In the genomic region with DNA sequence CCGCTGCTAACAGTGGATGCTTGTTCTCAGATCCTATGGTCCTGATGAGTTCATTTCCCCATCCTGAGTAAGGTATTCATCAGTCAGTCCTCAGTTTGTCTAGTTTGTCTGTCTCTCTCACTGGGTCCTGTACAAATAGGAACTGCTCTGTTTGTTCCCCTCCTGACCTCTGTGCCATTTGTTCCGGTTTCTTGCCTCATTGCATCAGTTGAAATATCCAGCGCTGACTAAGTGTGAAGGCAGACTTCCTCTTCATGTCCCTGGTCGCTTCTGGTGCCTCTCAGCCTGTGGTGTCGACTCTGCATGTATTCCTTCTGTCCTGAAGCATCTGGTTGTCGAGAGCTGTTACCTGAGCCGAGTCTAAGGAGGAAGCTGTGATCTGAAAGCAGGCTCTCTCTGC, we compare ENCODE assay signal across 11 mouse cellular contexts. TPM values are rescaled to one million over a fixed set of nuclear protein-coding genes. Genes with fewer than 3 reads are reported as not detected.
DNase-seq lines count a peak whose midpoint lies in the region; ATAC-seq and TF ChIP-seq lines count a peak whose summit lies in the region.
"Had no signal": no experiment of that assay in that cellular context is flagged by ENCODE, and none has a peak within 500 bp of the region (broad histone marks: within the 10 kb centered on the region; RNA-seq: fewer than 3 reads in every experiment).

No protein-coding gene starts in this region.

- DNase-seq in heart, adult 9 months (ENCODE audit: low spot score in 2 of 2), result peak; percentile 21 to 28
- no peak for DNase-seq in heart, postnatal 36 days
- DNase-seq in neural tube, embryonic 10.5 days (ENCODE audit: extremely low spot score, low spot score), result no peak
- DNase-seq in spleen, adult 2 months (ENCODE audit: low read depth in 1 of 2, low spot score in 2 of 2), result peak; percentile 3 to 22

- no peak for TF ChIP-seq CTCF in spleen, adult 2 months (IDR thresholded peaks at IDR 0.05; ENCODE audit: extremely low read depth, insufficient read depth, insufficient read length, insufficient replicate concordance)

- H3K4me2 ChIP-seq in neural tube, embryonic 13.5 days, result no peak overlapping the region
- no peak overlapping the region for H3K4me2 ChIP-seq in liver, embryonic 16.5 days (ENCODE audit: low read depth, low read length)
- H3K4me2 ChIP-seq in kidney, embryonic 14.5 days (replicated peaks; ENCODE audit: low read depth, low read length), result no peak overlapping the region
- H3K4me2 ChIP-seq: heart, embryonic 15.5 days; kidney, embryonic 15.5 days had no signal

- no peak overlapping the region for H3K9ac ChIP-seq in neural tube, embryonic 13.5 days
- H3K9ac ChIP-seq in liver, embryonic 16.5 days (ENCODE audit: low read depth, low read length), result no peak overlapping the region
- H3K9ac ChIP-seq in kidney, embryonic 14.5 days (ENCODE audit: low read depth, low read length), result no peak overlapping the region
- H3K9ac ChIP-seq: heart, embryonic 15.5 days; kidney, embryonic 15.5 days had no signal

- intact Hi-C loops in heart, postnatal 36 days (cut with DNase I), result no loop called here

- 74% methylated on average over 7 of the region's 7 CpGs for WGBS in neural tube, embryonic 13.5 days
- WGBS in liver, embryonic 16.5 days (ENCODE audit: insufficient replicate concordance), result 40% methylated on average over 7 of the region's 7 CpGs
- WGBS in spleen, adult 2 months, result 52% methylated on average over 7 of the region's 7 CpGs
- WGBS in kidney, embryonic 14.5 days, result 52% methylated on average over 7 of the region's 7 CpGs

- H3K27ac ChIP-seq in neural tube, embryonic 13.5 days (replicated peaks), result peak overlapping the region; percentile 9; the same call in 1 of the 2 replicates
- H3K27ac ChIP-seq in liver, embryonic 16.5 days (ENCODE audit: low read length), result no peak overlapping the region
- no peak overlapping the region for H3K27ac ChIP-seq in spleen, adult 2 months (ENCODE audit: insufficient read depth, low read length)
- H3K27ac ChIP-seq in kidney, embryonic 14.5 days (ENCODE audit: low read depth, low read length), result no peak overlapping the region
- H3K27ac ChIP-seq: heart, embryonic 15.5 days; kidney, embryonic 15.5 days had no signal

- H3K27me3 ChIP-seq in neural tube, embryonic 13.5 days, result no peaks in the 10 kb centered on the region
- H3K27me3 ChIP-seq in liver, embryonic 16.5 days (ENCODE audit: control insufficient read depth, insufficient read depth, low read depth, low read length), result no peaks in the 10 kb centered on the region
- no peaks in the 10 kb centered on the region for H3K27me3 ChIP-seq in spleen, adult 2 months (ENCODE audit: control insufficient read depth, insufficient read depth, low read length)
- H3K27me3 ChIP-seq in kidney, embryonic 14.5 days (ENCODE audit: control insufficient read depth, insufficient read depth, low read length), result no peaks in the 10 kb centered on the region
- H3K27me3 ChIP-seq: heart, embryonic 15.5 days; kidney, embryonic 15.5 days; megakaryocyte, embryonic 14.5 days had no signal

- TF ChIP-seq POLR2A in spleen, adult 2 months (IDR thresholded peaks at IDR 0.05; ENCODE audit: low read depth, low read length), result no peak

- peaks cover 92% of the 10 kb centered on the region for H3K36me3 ChIP-seq in neural tube, embryonic 13.5 days
- H3K36me3 ChIP-seq in liver, embryonic 16.5 days (ENCODE audit: control insufficient read depth, insufficient read depth), result 0 out of 2 replicates have a peak, but pooled peaks cover 2% of the 10 kb centered on the region
- H3K36me3 ChIP-seq in spleen, adult 2 months (ENCODE audit: control insufficient read depth, insufficient read depth, low read length), result peaks cover 39% of the 10 kb centered on the region
- peaks cover 68% of the 10 kb centered on the region for H3K36me3 ChIP-seq in kidney, embryonic 14.5 days (ENCODE audit: control insufficient read depth, insufficient read depth, low read length)

- peaks cover 8% of the 10 kb centered on the region; the same call in 1 of the 2 replicates for H3K4me1 ChIP-seq in neural tube, embryonic 13.5 days (replicated peaks)
- no peaks in the 10 kb centered on the region; the same call in 1 of the 2 replicates for H3K4me1 ChIP-seq in liver, embryonic 16.5 days (ENCODE audit: control insufficient read depth, low read depth, low read length)
- no peaks in the 10 kb centered on the region for H3K4me1 ChIP-seq in spleen, adult 2 months (ENCODE audit: control insufficient read depth, insufficient read depth, insufficient read length)
- no peaks in the 10 kb centered on the region for H3K4me1 ChIP-seq in kidney, embryonic 14.5 days (ENCODE audit: control insufficient read depth, insufficient read depth, low read length)
- H3K4me1 ChIP-seq: heart, embryonic 15.5 days; kidney, embryonic 15.5 days; megakaryocyte, embryonic 14.5 days had no signal

- H3K9me3 ChIP-seq in neural tube, embryonic 13.5 days, result no peaks in the 10 kb centered on the region
- no peaks in the 10 kb centered on the region for H3K9me3 ChIP-seq in liver, embryonic 16.5 days (replicated peaks; ENCODE audit: control insufficient read depth, low read length)
- no peaks in the 10 kb centered on the region for H3K9me3 ChIP-seq in kidney, embryonic 14.5 days (ENCODE audit: control insufficient read depth, low read length)
- H3K9me3 ChIP-seq: heart, embryonic 15.5 days; kidney, embryonic 15.5 days; megakaryocyte, embryonic 14.5 days had no signal

- H3K4me3 ChIP-seq in neural tube, embryonic 13.5 days, result no peak overlapping the region
- no peak overlapping the region for H3K4me3 ChIP-seq in liver, embryonic 16.5 days (ENCODE audit: low read depth, low read length)
- H3K4me3 ChIP-seq in spleen, adult 2 months (ENCODE audit: extremely low read depth, insufficient read depth, insufficient read length), result no peak overlapping the region
- no peak overlapping the region for H3K4me3 ChIP-seq in kidney, embryonic 14.5 days (ENCODE audit: low read length)
- H3K4me3 ChIP-seq: heart, embryonic 15.5 days; kidney, embryonic 15.5 days; megakaryocyte, embryonic 14.5 days had no signal

- ATAC-seq in neural tube, embryonic 13.5 days (ENCODE audit: low read depth), result no peak
- ATAC-seq in liver, embryonic 16.5 days (ENCODE audit: low read depth), result peak; percentile 43; the same call in 1 of the 2 replicates
- no peak for ATAC-seq in kidney, embryonic 14.5 days (ENCODE audit: low FRiP score, low TSS enrichment)
- ATAC-seq in erythroblast, adult 5-6 weeks (replicated peaks; ENCODE audit: low FRiP score, poor library complexity, severe bottlenecking), result no peak

RNA-seq across cellular contexts. Expression of a gene that starts 30.1 kb away (rescaled TPM):
- 1 to 10 TPM; 9.4 to 10.0 TPM for total RNA-seq in heart, postnatal 36 days (2021)
- 48.0 and 52.6 TPM in 2 replicates for polyA plus RNA-seq in neural tube, embryonic 13.5 days (2015; fragmentation: Nextera tagmentation; extraction: Ambion mirVana)
- 10.3 and 11.0 TPM in 2 replicates for polyA plus RNA-seq in liver, embryonic 16.5 days (2015; fragmentation: Nextera tagmentation; extraction: Ambion mirVana)
- 18.9 and 28.2 TPM in 2 replicates for polyA plus RNA-seq in spleen, adult 2 months (2012; rRNA removed)
- polyA plus RNA-seq in kidney, embryonic 14.5 days (2014; fragmentation: Nextera tagmentation; extraction: Ambion mirVana), result 27.1 and 44.0 TPM in 2 replicates
- total RNA-seq in erythroblast, adult 5-6 weeks (2015; ENCODE audit: low replicate concordance), result 8.5 and 8.6 TPM in 2 replicates
- 6.9 and 15.9 TPM in 2 replicates for total RNA-seq in erythroblast, adult 5-6 weeks (2017; ENCODE audit: low replicate concordance)

RNA-seq across cellular contexts. Expression of a gene that starts 42.4 kb away (rescaled TPM):
- 1 to 10 TPM; 3.0 to 3.6 TPM for total RNA-seq in heart, postnatal 36 days (2021)
- polyA plus RNA-seq in neural tube, embryonic 13.5 days (2015; fragmentation: Nextera tagmentation; extraction: Ambion mirVana), result 6.9 and 8.3 TPM in 2 replicates
- 59.8 and 69.0 TPM in 2 replicates for polyA plus RNA-seq in liver, embryonic 16.5 days (2015; fragmentation: Nextera tagmentation; extraction: Ambion mirVana)
- polyA plus RNA-seq in spleen, adult 2 months (2012; rRNA removed), result 7.4 and 9.4 TPM in 2 replicates
- polyA plus RNA-seq in kidney, embryonic 14.5 days (2014; fragmentation: Nextera tagmentation; extraction: Ambion mirVana), result 2.1 and 2.7 TPM in 2 replicates
- not detected in 2 replicates for total RNA-seq in erythroblast, adult 5-6 weeks (2015; ENCODE audit: low replicate concordance)
- total RNA-seq in erythroblast, adult 5-6 weeks (2017; ENCODE audit: low replicate concordance), result not detected in 2 replicates

Comparison
In these comparisons a context has a peak if more than half of its experiments do, and no peak if none do; other contexts are left out.
1. DNase-seq: peak in heart, adult 9 months (2 of 2) and spleen, adult 2 months (2 of 2); none in heart, postnatal 36 days (0 of 2) and neural tube, embryonic 10.5 days (single experiment).